In genomic region chr4:48473651-48474011, GRCm38 (mm10) we compare ENCODE assay signal across 8 mouse cellular contexts. TPM values are rescaled to one million over a fixed set of nuclear protein-coding genes. Genes with fewer than 3 reads are reported as not detected.
DNase-seq lines count a peak whose midpoint lies in the region; ATAC-seq and TF ChIP-seq lines count a peak whose summit lies in the region.

No protein-coding gene starts in this region.

- 0 out of 2 replicates have a peak overlapping the region, but pooled peaks have one; percentile 97 for H3K9ac ChIP-seq in heart, embryonic 15.5 days
- H3K9ac ChIP-seq in ES-Bruce4 (ENCODE audit: low read depth, poor library complexity, severe bottlenecking): no peak overlapping the region
- H3K9ac ChIP-seq in forebrain, postnatal 0 days: peak overlapping the region; percentile 87
- H3K9ac ChIP-seq in liver, postnatal 0 days (replicated peaks): peak overlapping the region; percentile 88

- H3K4me3 ChIP-seq in heart, embryonic 15.5 days: peak overlapping the region; percentile 77
- H3K4me3 ChIP-seq in ES-Bruce4 (ENCODE audit: low read depth, low read length): peak overlapping the region; percentile 14; the same call in 1 of the 2 replicates
- H3K4me3 ChIP-seq in forebrain, postnatal 0 days (ENCODE audit: low read depth, low read length): peak overlapping the region; percentile 91
- H3K4me3 ChIP-seq in liver, postnatal 0 days (ENCODE audit: low read depth, low read length): peak overlapping the region; percentile 79

- no peak for DNase-seq in heart, postnatal 25 days (ENCODE audit: low spot score)
- DNase-seq in forebrain, postnatal 0 days: no peak
- DNase-seq in liver, postnatal 0 days: no peak
- DNase-seq in adrenal gland, adult (ENCODE audit: inconsistent age in 2 of 2, low spot score in 1 of 2): no peak
- no peak for DNase-seq in yolk sac, embryonic 10.5 days (ENCODE audit: low spot score)
- DNase-seq in kidney, adult 18-20 months: no peak

- no peak for TF ChIP-seq EP300 in ES-Bruce4 (IDR thresholded peaks at IDR 0.05; ENCODE audit: insufficient read depth, low read depth, low read length)
- TF ChIP-seq EP300 in liver, postnatal 0 days (IDR thresholded peaks at IDR 0.05; ENCODE audit: low read depth): no peak

- TF ChIP-seq POLR2A in ES-Bruce4 (IDR thresholded peaks at IDR 0.05; ENCODE audit: insufficient read depth, low read length): no peak

- H3K27ac ChIP-seq in heart, embryonic 15.5 days: peak overlapping the region; percentile 82
- no peak overlapping the region for H3K27ac ChIP-seq in ES-Bruce4 (ENCODE audit: insufficient read depth, low read length)
- no peak overlapping the region for H3K27ac ChIP-seq in forebrain, postnatal 0 days (ENCODE audit: low read depth, low read length)
- H3K27ac ChIP-seq in liver, postnatal 0 days (ENCODE audit: low read depth): no peak overlapping the region

- no peak for TF ChIP-seq CTCF in ES-Bruce4 (IDR thresholded peaks at IDR 0.05; ENCODE audit: low read depth, low read length)
- TF ChIP-seq CTCF in forebrain, postnatal 0 days (IDR thresholded peaks at IDR 0.05; ENCODE audit: low read depth): no peak
- TF ChIP-seq CTCF in liver, postnatal 0 days (IDR thresholded peaks at IDR 0.05; ENCODE audit: low read depth): no peak

- intact Hi-C loops in heart, postnatal 25 days (cut with DNase I): loop anchor here (2.0 kb wide), 1 partner anchor 67 kb away; no protein-coding TSS in a partner anchor

- H3K4me2 ChIP-seq in heart, embryonic 15.5 days: peak overlapping the region; percentile 71
- peak overlapping the region; percentile 85 for H3K4me2 ChIP-seq in forebrain, postnatal 0 days (ENCODE audit: low read depth)
- H3K4me2 ChIP-seq in liver, postnatal 0 days (ENCODE audit: low read depth, low read length): peak overlapping the region; percentile 89

- no peaks in the 10 kb centered on the region for H3K27me3 ChIP-seq in heart, embryonic 15.5 days
- no peaks in the 10 kb centered on the region for H3K27me3 ChIP-seq in ES-Bruce4 (ENCODE audit: control insufficient read depth, insufficient read depth, low read length, poor library complexity, severe bottlenecking)
- no peaks in the 10 kb centered on the region for H3K27me3 ChIP-seq in forebrain, postnatal 0 days (ENCODE audit: insufficient read depth, low read length)
- no peaks in the 10 kb centered on the region for H3K27me3 ChIP-seq in liver, postnatal 0 days (ENCODE audit: insufficient read depth, low read length)

- ATAC-seq in heart, embryonic 15.5 days (replicated peaks; ENCODE audit: insufficient number of reproducible peaks, insufficient read depth, low FRiP score, low read depth): no peak
- no peak for ATAC-seq in forebrain, postnatal 0 days
- ATAC-seq in liver, postnatal 0 days: no peak

- H3K9me3 ChIP-seq in heart, embryonic 15.5 days (replicated peaks): no peaks in the 10 kb centered on the region
- no peaks in the 10 kb centered on the region for H3K9me3 ChIP-seq in ES-Bruce4 (replicated peaks; ENCODE audit: control insufficient read depth, insufficient read depth, low read length, poor library complexity, severe bottlenecking)
- no peaks in the 10 kb centered on the region for H3K9me3 ChIP-seq in forebrain, postnatal 0 days (ENCODE audit: low read length)
- H3K9me3 ChIP-seq in liver, postnatal 0 days (ENCODE audit: low read length): no peaks in the 10 kb centered on the region

- peaks cover 12% of the 10 kb centered on the region for H3K4me1 ChIP-seq in heart, embryonic 15.5 days (replicated peaks)
- no peaks in the 10 kb centered on the region for H3K4me1 ChIP-seq in ES-Bruce4 (ENCODE audit: control insufficient read depth, insufficient read depth, low read length)
- peaks cover 7% of the 10 kb centered on the region; the same call in 1 of the 2 replicates for H3K4me1 ChIP-seq in forebrain, postnatal 0 days (ENCODE audit: insufficient read depth)
- peaks cover 12% of the 10 kb centered on the region for H3K4me1 ChIP-seq in liver, postnatal 0 days (ENCODE audit: insufficient read depth)

- H3K36me3 ChIP-seq in heart, embryonic 15.5 days: peaks cover 2% of the 10 kb centered on the region
- H3K36me3 ChIP-seq in ES-Bruce4 (ENCODE audit: control insufficient read depth, insufficient read depth, low read length, poor library complexity, severe bottlenecking): peaks cover 14% of the 10 kb centered on the region
- H3K36me3 ChIP-seq in forebrain, postnatal 0 days (ENCODE audit: insufficient read depth): peaks cover 1% of the 10 kb centered on the region; the same call in 1 of the 2 replicates
- peaks cover under 1% of the 10 kb centered on the region; the same call in 1 of the 2 replicates for H3K36me3 ChIP-seq in liver, postnatal 0 days (replicated peaks; ENCODE audit: insufficient read depth, low read length)

- WGBS in heart, embryonic 15.5 days: 70% methylated on average over 2 of the region's 2 CpGs
- 83% methylated on average over 2 of the region's 2 CpGs for WGBS in forebrain, postnatal 0 days
- WGBS in liver, postnatal 0 days (ENCODE audit: insufficient replicate concordance): 68% methylated on average over 2 of the region's 2 CpGs

RNA-seq across cellular contexts. Expression of gene Tex10, which starts 0.4 kb away (rescaled TPM):
- polyA plus RNA-seq in heart, embryonic 15.5 days (2015; fragmentation: Nextera tagmentation; extraction: Ambion mirVana): 24.7 and 30.2 TPM in 2 replicates
- total RNA-seq in heart, postnatal 25 days (2021): 1 to 10 TPM; 7.6 to 8.2 TPM
- 140 and 143 TPM in 2 replicates for polyA plus RNA-seq in ES-Bruce4 (2011; ENCODE audit: insufficient read depth, insufficient read length, low read depth, missing spikeins)
- total RNA-seq in forebrain, postnatal 0 days (2014; rRNA removed): 31.1 and 39.5 TPM in 2 replicates
- polyA plus RNA-seq in forebrain, postnatal 0 days (2015; fragmentation: Nextera tagmentation; extraction: Ambion mirVana): 21.4 and 22.0 TPM in 2 replicates
- 9.8 and 11.0 TPM in 2 replicates for polyA plus RNA-seq in liver, postnatal 0 days (2015; fragmentation: Nextera tagmentation; extraction: Ambion mirVana)

Comparison
In these comparisons a context has a peak if more than half of its experiments do, and no peak if none do; other contexts are left out.
1. H3K4me3 ChIP-seq: peak in every context shown above with its lines; median percentile 91 in forebrain, postnatal 0 days; 79 in liver, postnatal 0 days; 77 in heart, embryonic 15.5 days; 14 in ES-Bruce4.